Mouse (Mus musculus) leukemia stem cell, adult 10-12 weeks (primary cell): ENCODE measurements around the gene Ctbs. TPM values are rescaled to one million over a fixed set of nuclear protein-coding genes. Genes with fewer than 3 reads are reported as not detected.

Experiments
- polyA plus RNA-seq: library from polyadenylated mRNA; stranded (reverse); fragments of >175 nt; gene quantifications from 2 replicates; pipeline ENCODE4 v1.2.3, GENCODE M21; 2012; ENCODE audit warnings: low replicate concordance

Ctbs gene
- polyA plus RNA-seq, result 7.8 and 18.0 TPM in 2 replicates

DNA sequence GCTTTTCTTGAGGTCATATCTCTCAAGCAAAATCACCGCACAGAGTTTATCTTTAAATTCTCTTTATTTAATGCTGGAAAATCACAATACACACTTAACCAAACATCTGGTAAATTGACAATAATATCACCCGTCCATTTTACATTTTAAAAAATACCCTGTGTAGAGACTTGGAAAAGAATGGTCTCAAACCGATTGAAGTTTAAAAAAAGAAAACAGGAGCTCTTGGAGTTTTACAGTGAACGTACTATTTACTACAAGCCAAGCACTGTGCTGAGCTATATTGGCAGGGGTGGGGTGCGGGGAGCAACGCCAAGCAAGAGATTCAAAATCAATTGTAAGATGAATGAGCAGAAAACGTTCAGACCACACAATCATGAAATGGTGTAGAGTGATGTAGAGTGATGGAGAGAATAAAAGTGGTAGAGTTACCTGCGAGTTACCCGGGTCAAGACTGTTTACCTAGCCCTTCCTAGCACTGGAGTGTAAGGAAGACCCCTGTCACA is at the start of gene Ctbs:
Gene Ctbs (plus strand): TSS at position 51 of the 506 bp plus-strand sequence.

DNA sequence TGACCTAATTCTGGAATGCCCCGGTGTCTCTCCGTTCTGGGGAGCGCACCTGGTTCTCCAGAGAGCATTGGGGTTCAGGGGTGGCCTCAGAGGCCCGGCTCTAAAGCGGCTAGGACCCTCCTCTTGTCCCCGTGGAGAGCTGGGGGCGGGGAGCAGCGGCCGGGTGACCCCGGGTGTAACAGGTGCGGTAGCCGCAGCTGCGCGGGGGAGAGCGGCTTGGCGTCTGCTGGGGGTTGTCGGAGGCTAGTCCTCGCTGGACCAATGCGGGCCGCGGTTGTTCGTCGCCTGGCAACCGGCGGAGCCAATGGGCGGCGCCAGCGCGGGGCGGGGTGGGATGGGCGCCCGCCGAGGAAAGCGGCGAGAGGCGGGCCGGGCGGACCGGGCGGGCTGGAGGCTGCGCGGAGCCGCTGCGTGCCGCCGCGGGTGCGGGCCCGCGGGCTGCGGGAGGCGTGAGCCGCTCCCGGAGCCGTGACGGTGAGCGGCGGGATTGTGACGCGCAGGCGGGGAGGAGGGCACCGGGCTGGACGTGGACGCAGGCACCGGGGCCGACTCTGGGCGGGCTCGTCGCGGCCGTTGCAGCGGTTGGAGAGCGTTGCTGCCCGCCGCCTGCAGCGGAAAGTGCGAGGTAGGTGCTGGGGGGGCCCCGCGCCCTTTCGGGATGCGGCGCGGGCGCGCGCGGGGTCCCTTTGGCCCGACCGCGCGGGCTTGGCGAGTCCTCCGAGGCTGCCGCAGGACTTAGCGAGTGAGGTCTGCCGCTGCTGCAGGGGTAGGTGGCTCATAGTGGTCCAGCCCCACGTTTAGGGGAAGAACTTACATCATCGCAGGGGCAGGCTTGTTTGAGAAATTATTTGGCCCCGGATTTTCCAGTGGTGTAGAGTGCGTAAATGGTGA is 45.0 kb upstream of the Ctbs start, which contains the start of gene Ssx2ip:
Gene Ssx2ip (plus strand): TSS at position 332 of the 891 bp plus-strand sequence.

DNA sequence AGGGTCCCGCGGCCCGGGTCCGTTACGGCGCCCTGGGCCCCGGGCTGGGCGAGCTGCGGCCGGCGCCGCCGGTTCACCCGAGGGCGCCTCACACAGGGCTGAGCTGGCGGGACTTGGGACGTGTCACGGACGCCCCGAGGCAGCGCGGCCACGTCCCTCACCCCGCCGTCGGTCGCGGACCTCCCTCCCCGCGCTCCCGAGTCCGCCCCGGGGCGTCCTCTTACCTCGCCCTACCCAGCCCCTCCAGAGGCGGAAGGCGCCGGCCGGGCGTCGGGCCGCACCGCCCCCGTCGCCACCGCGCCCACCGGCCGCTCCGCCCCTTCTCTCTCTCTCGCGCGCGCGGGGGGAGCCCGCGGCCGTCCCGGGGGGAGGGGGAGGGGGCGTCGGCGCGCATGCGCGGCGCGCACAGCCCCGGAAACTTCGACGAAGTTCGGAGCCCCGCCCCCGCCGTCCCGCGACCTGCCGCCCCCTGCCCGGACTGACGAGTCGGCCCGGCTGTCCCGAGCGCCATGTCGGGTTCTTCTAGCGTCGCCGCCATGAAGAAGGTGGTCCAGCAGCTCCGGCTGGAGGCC is 49.9 kb downstream of the Ctbs start, which contains the start of the genes Spata1 and Gng5:
Gene Spata1 (minus strand): TSS at position 323 of the 572 bp plus-strand sequence.
Gene Gng5 (plus strand): TSS at position 377 of the 572 bp plus-strand sequence.

Other genes with a start within 250 kb of the Ctbs start
- 0.07 and 0.18 TPM in 2 replicates for gene Lpar3, start 228.8 kb upstream of the Ctbs start, polyA plus RNA-seq
- gene Ssx2ip, start 45.2 kb upstream of the Ctbs start, polyA plus RNA-seq, result 8.4 and 11.3 TPM in 2 replicates
- 0.09 and 0.55 TPM in 2 replicates for gene Spata1, start 50.0 kb downstream of the Ctbs start, polyA plus RNA-seq
- gene Gng5, start 50.0 kb downstream of the Ctbs start, polyA plus RNA-seq, result 48.5 and 59.4 TPM in 2 replicates
- gene Rpf1, start 71.6 kb downstream of the Ctbs start, polyA plus RNA-seq, result 10.2 and 13.3 TPM in 2 replicates
- gene Uox, start 120.6 kb downstream of the Ctbs start, polyA plus RNA-seq, result 0.08 TPM in 1 of 2 replicates, not detected in the other
- gene Dnase2b, start 165.8 kb downstream of the Ctbs start, polyA plus RNA-seq, result not detected in 2 replicates
- gene 4930503B20Rik, start 201.5 kb downstream of the Ctbs start, polyA plus RNA-seq, result not detected in 2 replicates
- gene Samd13, start 235.8 kb downstream of the Ctbs start, polyA plus RNA-seq, result not detected in 2 replicates